ENCODE assay signal across 10 mouse cellular contexts in genomic region chr16:22022122-22022521, GRCm38 (mm10). TPM values are rescaled to one million over a fixed set of nuclear protein-coding genes. Genes with fewer than 3 reads are reported as not detected.
DNase-seq lines count a peak whose midpoint lies in the region; ATAC-seq and TF ChIP-seq lines count a peak whose summit lies in the region.
"Had no signal": no experiment of that assay in that cellular context is flagged by ENCODE, and none has a peak within 500 bp of the region (broad histone marks: within the 10 kb centered on the region; RNA-seq: fewer than 3 reads in every experiment).

No protein-coding gene starts in this region.

- TF ChIP-seq CTCF in CH12.LX (conservative IDR thresholded peaks at IDR 0.05 in 1 of 2, IDR thresholded peaks at IDR 0.05 in 1 of 2; ENCODE audit: low read depth in 2 of 2, low read length in 2 of 2), result peak; percentile 56 to 71

- TF ChIP-seq POLR2A in CH12.LX (IDR thresholded peaks at IDR 0.05; ENCODE audit: low read depth, low read length), result no peak

- in situ Hi-C loops in CH12.LX (cut with MboI; ENCODE audit: low pct_ligation_motif_present, low pct_unique_long_range_greater_than_20kb, low sequenced_read_pairs), result loop anchor here (25.0 kb wide), 1 partner anchor 185 kb away; no protein-coding TSS in a partner anchor

- H3K9ac ChIP-seq in kidney, embryonic 15.5 days, result no peak overlapping the region
- H3K9ac ChIP-seq in CH12.LX (ENCODE audit: insufficient read depth, low read depth), result no peak overlapping the region
- H3K9ac ChIP-seq: neural tube, embryonic 12.5 days had no signal

- H3K9me3 ChIP-seq in kidney, embryonic 15.5 days (replicated peaks), result peaks cover 4% of the 10 kb centered on the region
- peaks cover 11% of the 10 kb centered on the region for H3K9me3 ChIP-seq in CH12.LX (replicated peaks; ENCODE audit: low read length)

- H3K4me1 ChIP-seq in kidney, embryonic 15.5 days, result no peaks in the 10 kb centered on the region
- no peaks in the 10 kb centered on the region for H3K4me1 ChIP-seq in CH12.LX (ENCODE audit: control insufficient read depth in 1 of 2, insufficient read depth in 2 of 2)
- H3K4me1 ChIP-seq: neural tube, embryonic 12.5 days had no signal

- H3K27ac ChIP-seq in kidney, embryonic 15.5 days, result no peak overlapping the region
- no peak overlapping the region for H3K27ac ChIP-seq in CH12.LX (ENCODE audit: insufficient read depth, low read depth)
- H3K27ac ChIP-seq: neural tube, embryonic 12.5 days had no signal

- no peak for ATAC-seq in CD4-positive, CD25-positive, alpha-beta regulatory T cell, adult 4 months
- ATAC-seq in kidney, embryonic 15.5 days (replicated peaks; ENCODE audit: low FRiP score), result no peak
- ATAC-seq in megakaryocyte progenitor cell, adult 5-6 weeks (replicated peaks; ENCODE audit: poor library complexity), result peak; percentile 50; the same call in 1 of the 2 replicates
- no peak for ATAC-seq in frontal cortex, adult (ENCODE audit: low TSS enrichment)

- dilution Hi-C loops in CH12.LX (cut with MboI; ENCODE audit: extremely low pct_ligation_motif_present, extremely low pct_unique_long_range_greater_than_20kb, low sequenced_read_pairs), result no loop called here

- 0 out of 2 replicates have a peak, but pooled peaks cover 2% of the 10 kb centered on the region for H3K79me2 ChIP-seq in CH12.LX (replicated peaks; ENCODE audit: control insufficient read depth, extremely low read depth, insufficient read depth, poor library complexity, severe bottlenecking)

- TF ChIP-seq EP300 in CH12.LX (IDR thresholded peaks at IDR 0.05; ENCODE audit: low read length), result no peak

- peaks cover 91% of the 10 kb centered on the region for H3K36me3 ChIP-seq in kidney, embryonic 15.5 days
- peaks cover 72 to 87% of the 10 kb centered on the region in 2 experiments for H3K36me3 ChIP-seq in CH12.LX (replicated peaks in 1 of 2; ENCODE audit: control insufficient read depth in 1 of 2, insufficient read depth in 1 of 2, low read length in 1 of 2)

- no peaks in the 10 kb centered on the region for H3K27me3 ChIP-seq in kidney, embryonic 15.5 days
- no peaks in the 10 kb centered on the region for H3K27me3 ChIP-seq in CH12.LX (replicated peaks)
- H3K27me3 ChIP-seq: neural tube, embryonic 12.5 days had no signal

- no peak overlapping the region for H3K4me3 ChIP-seq in kidney, embryonic 15.5 days (replicated peaks)
- no peak overlapping the region for H3K4me3 ChIP-seq in CH12.LX (replicated peaks in 1 of 3; ENCODE audit: low read depth in 2 of 3, low read length in 2 of 3, poor library complexity in 1 of 3)
- H3K4me3 ChIP-seq: neural tube, embryonic 12.5 days had no signal

- WGBS in kidney, embryonic 15.5 days, result 95% methylated on average over 2 of the region's 2 CpGs

- TF ChIP-seq RAD21 in CH12.LX (IDR thresholded peaks at IDR 0.05; ENCODE audit: low read depth, low read length), result peak; percentile 21

- H3K4me2 ChIP-seq in kidney, embryonic 15.5 days, result no peak overlapping the region
- H3K4me2 ChIP-seq in CH12.LX (ENCODE audit: insufficient read depth, low read depth, poor library complexity, severe bottlenecking), result no peak overlapping the region
- H3K4me2 ChIP-seq: neural tube, embryonic 12.5 days had no signal

- DNase-seq in CD4-positive, CD25-positive, alpha-beta regulatory T cell, adult 2 months (ENCODE audit: low read depth, low spot score), result peak; percentile 66
- DNase-seq in kidney, postnatal 10 days, result peak; percentile 36
- DNase-seq in CH12.LX (ENCODE audit: extremely low read depth), result peak; percentile 30
- no peak for DNase-seq in left cerebral cortex, adult 9 months (ENCODE audit: low spot score in 2 of 2)
- DNase-seq: cerebellum, adult 18-20 months had no signal

TF ChIP-seq in CH12.LX, 34 proteins besides CTCF, POLR2A, EP300 and RAD21:
- TF ChIP-seq SMC3 (IDR thresholded peaks at IDR 0.05; ENCODE audit: low read depth, low read length) (peak; percentile 25; the same call in 1 of the 2 replicates), MAZ (IDR thresholded peaks at IDR 0.05; ENCODE audit: low read depth, low read length) (no peak)

RNA-seq across cellular contexts. Expression of gene Senp2, which starts 12.8 kb away (rescaled TPM):
- polyA plus RNA-seq in CD4-positive, CD25-positive, alpha-beta regulatory T cell, adult 4 months (2017; shearing (Covaris generic)), result 10 to 100 TPM; 16.6 to 20.1 TPM
- 40.8 and 41.4 TPM in 2 replicates for polyA plus RNA-seq in kidney, embryonic 15.5 days (2015; fragmentation: Nextera tagmentation; extraction: Ambion mirVana)
- 37.8 and 45.8 TPM in 2 replicates for total RNA-seq in CH12.LX (2012; rRNA removed)
- total RNA-seq in CH12.LX (2014; rRNA removed), result 42.8 and 46.2 TPM in 2 replicates
- polyA plus RNA-seq in CH12.LX (2012; ENCODE audit: insufficient read length, low read depth), result 60.5 and 60.8 TPM in 2 replicates
- total RNA-seq in megakaryocyte progenitor cell, adult 5-6 weeks (2015), result 48.1 and 48.9 TPM in 2 replicates
- 42.4 and 42.8 TPM in 2 replicates for total RNA-seq in megakaryocyte progenitor cell, adult 5-6 weeks (2017)

RNA-seq across cellular contexts. Expression of gene Liph, which starts 26.7 kb away (rescaled TPM):
- under 1 TPM; 0.26 to 0.79 TPM for polyA plus RNA-seq in CD4-positive, CD25-positive, alpha-beta regulatory T cell, adult 4 months (2017; shearing (Covaris generic))
- polyA plus RNA-seq in kidney, embryonic 15.5 days (2015; fragmentation: Nextera tagmentation; extraction: Ambion mirVana), result 1.3 and 1.7 TPM in 2 replicates
- 3.4 and 6.1 TPM in 2 replicates for total RNA-seq in CH12.LX (2012; rRNA removed)
- 2.2 and 3.2 TPM in 2 replicates for total RNA-seq in CH12.LX (2014; rRNA removed)
- 2.1 and 2.6 TPM in 2 replicates for polyA plus RNA-seq in CH12.LX (2012; ENCODE audit: insufficient read length, low read depth)
- total RNA-seq in megakaryocyte progenitor cell, adult 5-6 weeks (2015), result 0.05 and 0.10 TPM in 2 replicates
- total RNA-seq in megakaryocyte progenitor cell, adult 5-6 weeks (2017), result 0.04 TPM in 1 of 2 replicates, not detected in the other

Comparison
In these comparisons a context has a peak if more than half of its experiments do, and no peak if none do; other contexts are left out.
1. DNase-seq: peak in CD4-positive, CD25-positive, alpha-beta regulatory T cell, adult 2 months (single experiment), kidney, postnatal 10 days (single experiment) and CH12.LX (single experiment); none in left cerebral cortex, adult 9 months (0 of 2).